Mouse (Mus musculus): ENCODE data around the gene Zfp800.

Gene Zfp800

DNA sequence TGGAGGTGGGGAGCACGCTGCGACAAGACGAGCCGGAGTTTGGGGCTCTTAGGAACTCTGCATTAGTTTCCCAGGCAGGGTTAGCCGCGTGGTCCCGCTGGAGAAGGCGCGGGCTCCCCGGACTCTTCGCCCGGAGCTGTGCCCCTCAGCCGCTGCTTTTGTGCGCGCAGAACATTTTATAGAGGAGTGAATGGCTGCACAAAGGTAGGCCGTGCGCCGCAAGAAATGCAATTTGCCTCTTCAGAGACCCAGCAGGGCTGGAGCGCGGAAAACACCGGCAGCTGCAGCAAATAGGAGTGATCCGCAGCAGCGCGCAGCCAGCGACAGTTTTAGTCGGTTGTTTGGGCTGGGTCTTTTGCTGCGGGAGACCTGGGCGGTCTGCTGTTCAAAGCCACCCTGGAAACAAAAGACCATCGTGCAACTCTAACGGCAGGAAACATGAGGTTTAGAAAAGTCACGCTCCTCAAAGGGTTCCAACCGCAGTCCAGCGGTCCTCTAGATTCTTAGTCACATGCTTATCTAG lies at the start of gene Zfp800:
Zfp800 (minus strand) TSS at position 325 of the 523 bp plus-strand sequence.
- in situ Hi-C loops (cut with MseI, MboI): loop anchor here in 1 of 2 experiments (25.0 kb wide), 1 partner anchor 735 kb away; no protein-coding TSS in a partner anchor

DNA sequence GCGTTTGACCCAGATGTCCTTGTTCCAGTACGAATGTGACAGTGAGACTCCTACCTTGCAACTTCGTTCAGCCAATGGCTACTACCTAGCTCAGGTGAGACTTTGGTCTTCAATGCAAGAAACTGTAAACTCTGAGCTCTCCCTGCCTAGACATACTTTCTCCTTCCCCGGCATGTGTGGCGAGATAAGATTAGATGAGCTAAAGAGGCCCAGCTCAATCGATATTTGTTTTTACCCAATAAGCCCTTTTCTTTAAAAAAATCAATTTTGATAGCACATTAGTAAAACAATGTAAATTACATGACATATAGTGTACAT lies 33.7 kb upstream of the Zfp800 start:
- in situ Hi-C loops (cut with MseI, MboI): no loop called here

DNA sequence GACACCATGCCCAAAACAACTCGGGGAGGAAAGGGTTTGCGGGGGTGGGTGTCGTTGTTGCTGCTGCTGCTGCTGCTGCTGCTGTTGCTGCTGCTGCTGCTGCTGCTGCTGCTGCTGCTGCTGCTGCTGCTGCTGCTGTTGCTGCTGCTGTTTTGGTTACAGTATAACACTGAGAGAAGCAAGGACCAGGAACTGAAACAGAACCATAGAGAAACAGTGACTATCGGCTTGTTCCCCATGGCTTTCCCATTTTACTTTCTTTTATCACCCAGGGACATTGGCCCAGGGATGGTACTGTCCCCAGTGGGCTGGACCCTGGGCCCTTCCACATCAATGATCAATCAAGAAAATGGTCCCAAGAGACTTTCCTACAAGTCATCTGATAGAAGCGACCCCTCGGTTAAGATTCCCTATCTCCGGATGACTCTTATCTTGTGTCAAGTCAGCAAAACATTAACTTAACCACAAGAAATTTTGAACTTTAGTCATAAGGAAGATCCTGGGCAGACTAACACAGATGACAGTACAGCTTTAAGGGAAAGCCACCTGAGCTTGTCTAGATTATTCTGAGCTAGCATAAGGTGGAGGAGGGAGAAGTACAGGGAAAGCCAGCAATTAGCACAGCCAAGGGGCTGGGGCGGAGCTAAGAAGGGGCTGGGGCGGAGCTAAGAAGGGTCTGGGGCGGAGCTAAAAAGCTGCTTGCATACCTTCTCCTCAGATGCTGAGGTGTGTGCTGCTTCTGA lies 33.2 kb upstream of the Zfp800 start:
- in situ Hi-C loops (cut with MseI, MboI): no loop called here

DNA sequence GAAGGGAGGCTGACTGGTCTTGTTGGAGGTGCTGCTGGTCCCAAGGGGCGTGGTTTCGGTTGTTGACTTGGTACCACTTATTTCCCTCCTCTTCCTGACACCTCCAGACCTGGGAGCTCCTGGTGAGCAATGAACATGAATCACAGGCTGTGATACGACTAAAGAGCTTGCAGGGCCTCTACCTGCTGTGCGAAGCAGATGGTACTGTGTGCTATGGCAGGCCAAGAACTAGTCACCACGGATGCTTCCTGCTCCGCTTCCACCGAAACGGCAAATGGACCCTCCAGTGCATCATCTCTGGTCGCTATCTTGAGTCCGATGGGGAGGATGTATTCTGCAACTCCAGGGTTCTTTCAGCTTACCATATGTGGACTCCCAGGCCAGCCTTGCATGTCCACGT lies 32.1 kb upstream of the Zfp800 start:
- in situ Hi-C loops (cut with MseI, MboI): loop anchor here in 1 of 2 experiments (10.0 kb wide), 1 partner anchor 45 kb away; the partner anchor contains the start of gene Snd1

DNA sequence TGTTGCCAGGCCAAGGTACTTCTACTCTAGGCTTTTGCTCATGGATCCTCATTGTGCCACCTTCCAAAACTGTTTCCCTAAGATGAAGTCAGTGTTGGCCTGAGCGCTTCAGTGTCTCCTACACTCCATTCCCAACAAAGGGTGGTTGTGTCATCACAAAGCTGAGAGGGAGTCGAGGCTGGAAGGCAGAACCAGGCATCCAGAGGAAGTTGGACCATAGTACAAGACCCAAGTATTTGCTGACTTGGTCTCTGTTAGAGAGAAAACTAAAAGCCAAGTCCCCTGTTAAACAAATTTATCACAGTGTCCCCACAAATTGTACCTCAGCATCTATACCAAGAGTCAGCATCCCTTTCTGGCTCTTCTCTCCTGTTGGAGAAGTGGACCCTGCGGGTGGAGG lies 30.5 kb upstream of the Zfp800 start, which contains the start of gene Gcc1:
Gcc1 (minus strand) TSS at position 101 of the 400 bp plus-strand sequence.
- in situ Hi-C loops (cut with MseI, MboI): loop anchor here in 1 of 2 experiments (10.0 kb wide), 1 partner anchor 47 kb away; the partner anchor contains the start of gene Snd1

DNA sequence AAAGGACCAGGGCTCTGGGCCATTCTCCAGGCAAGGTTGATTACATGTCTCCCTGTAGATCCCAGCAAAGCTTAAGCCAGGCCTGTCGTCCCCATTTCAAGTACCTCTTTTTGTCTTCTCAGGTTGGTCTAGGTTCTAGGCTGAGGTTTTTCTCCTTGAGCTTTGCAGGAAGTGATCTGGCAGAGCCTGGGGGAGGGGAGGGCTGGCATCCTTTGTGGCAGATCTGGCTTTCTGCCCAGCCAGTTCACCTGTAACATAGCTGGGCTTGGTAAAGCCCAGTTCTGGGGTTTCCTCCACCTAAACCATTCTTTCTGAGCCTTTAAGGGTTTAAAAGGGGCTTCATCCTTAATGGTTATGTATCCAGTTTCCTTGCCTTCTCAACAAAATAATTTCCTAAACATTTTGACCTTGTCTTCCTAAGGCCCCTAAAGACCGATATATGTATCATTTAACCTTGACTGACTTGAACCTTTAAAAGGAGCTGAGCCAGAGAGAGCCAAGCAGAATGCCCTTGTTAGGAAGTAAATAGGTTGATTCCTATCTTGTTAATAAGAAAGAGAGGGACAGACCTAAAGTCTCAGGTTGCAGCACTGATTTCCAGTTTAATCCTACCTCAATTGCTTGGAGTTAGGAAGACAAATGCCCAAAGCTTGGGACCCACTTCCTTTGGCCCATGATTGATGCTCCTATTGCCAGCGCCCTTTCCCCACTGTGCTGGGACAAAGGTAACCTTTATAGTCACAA lies 29.5 kb upstream of the Zfp800 start, which contains the start of gene Fscn3:
Fscn3 (plus strand) TSS at position 694 of the 744 bp plus-strand sequence.
- in situ Hi-C loops (cut with MseI, MboI): loop anchor here in 1 of 2 experiments (10.0 kb wide), 1 partner anchor 48 kb away; the partner anchor contains the start of gene Snd1

DNA sequence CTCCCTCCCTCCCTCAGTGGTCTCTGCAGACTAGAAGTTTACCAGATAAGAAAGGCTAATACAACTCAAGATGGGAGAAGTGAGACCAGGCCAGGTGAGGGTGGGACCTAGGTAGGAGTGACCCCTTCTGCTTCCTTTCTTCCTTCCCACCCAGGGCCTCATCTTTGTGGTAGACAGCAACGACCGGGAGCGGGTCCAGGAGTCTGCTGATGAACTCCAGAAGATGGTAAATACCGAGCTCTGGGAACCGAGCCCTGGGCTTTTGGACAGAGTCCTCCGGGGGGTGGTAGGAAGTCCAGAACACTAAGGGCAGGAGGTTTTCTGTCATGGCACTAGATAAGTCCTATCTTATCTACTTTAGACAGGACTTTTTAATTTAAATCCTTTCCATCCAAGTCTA lies 27.2 kb upstream of the Zfp800 start:
- in situ Hi-C loops (cut with MseI, MboI): loop anchor here in 1 of 2 experiments (10.0 kb wide), 1 partner anchor 50 kb away; the partner anchor contains the start of gene Snd1

DNA sequence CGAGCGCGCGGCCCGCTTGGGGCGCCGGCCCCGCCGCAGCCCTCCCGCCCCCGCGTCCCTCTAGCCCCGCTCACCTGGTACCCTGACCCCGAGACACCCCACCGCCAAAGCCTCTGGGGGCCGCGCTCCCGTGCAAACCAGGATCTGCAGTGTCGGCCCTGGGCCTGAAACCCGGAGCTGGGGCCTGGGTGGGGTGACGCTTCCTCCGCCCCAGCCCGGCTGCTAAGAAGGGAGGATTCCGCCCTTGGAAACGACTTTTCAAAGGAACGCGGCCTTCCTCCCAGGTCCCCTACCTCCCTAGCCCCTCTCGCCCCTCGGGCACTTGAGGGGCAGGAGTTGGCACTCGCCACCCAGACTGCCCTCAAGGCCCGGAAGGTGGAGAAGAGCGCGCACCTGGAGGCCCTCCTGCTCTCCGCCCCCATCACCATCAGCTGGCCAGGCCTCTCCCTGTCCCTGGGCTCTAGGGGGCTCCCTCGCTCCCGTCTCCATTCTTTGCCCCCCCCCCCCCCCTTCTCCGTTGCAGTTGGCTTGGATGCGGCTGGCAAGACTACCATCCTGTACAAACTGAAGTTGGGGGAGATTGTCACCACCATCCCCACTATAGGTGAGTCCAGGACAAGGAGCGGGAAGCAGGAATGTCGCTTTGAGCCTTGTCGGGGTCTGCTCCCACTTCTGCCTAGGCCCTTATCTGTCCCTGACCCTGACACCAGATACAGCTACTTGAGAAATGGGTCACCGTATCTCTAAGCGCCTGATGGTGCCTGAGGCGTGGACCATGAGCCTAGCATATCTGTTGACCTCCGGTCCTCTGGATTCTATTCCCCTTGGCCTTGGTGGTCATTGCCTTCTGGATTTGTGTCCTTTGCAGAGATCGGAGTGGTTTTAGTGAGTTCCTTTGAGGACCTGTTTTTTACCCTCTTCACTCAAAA lies 26.2 kb upstream of the Zfp800 start:
- in situ Hi-C loops (cut with MseI, MboI): loop anchor here in 1 of 2 experiments (10.0 kb wide), 1 partner anchor 51 kb away; the partner anchor contains the start of gene Snd1

DNA sequence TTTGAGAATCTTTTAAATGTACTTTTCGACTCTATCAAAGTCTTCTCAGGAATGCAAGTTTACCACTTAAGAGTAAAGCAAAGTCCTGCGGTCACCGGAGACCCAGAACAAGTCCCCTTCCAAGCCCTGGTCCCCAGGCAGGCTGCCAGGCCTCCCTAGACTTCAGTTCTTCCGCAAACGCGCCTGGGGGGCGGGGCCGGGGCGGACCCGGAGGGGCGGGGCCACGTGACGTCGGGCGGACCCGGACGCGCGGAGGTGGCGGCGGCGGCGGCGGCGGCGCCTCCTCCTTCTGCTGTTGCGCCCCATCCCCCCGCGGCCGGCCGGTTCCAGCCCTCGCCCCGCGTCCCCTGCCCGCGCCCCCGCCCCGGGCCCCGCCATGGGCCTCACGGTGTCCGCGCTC lies 25.5 kb upstream of the Zfp800 start, which contains the start of gene Arf5:
Arf5 (plus strand) TSS at position 248 of the 400 bp plus-strand sequence.
- in situ Hi-C loops (cut with MseI, MboI): loop anchor here in 1 of 2 experiments (10.0 kb wide), 1 partner anchor 51 kb away; the partner anchor contains the start of gene Snd1

DNA sequence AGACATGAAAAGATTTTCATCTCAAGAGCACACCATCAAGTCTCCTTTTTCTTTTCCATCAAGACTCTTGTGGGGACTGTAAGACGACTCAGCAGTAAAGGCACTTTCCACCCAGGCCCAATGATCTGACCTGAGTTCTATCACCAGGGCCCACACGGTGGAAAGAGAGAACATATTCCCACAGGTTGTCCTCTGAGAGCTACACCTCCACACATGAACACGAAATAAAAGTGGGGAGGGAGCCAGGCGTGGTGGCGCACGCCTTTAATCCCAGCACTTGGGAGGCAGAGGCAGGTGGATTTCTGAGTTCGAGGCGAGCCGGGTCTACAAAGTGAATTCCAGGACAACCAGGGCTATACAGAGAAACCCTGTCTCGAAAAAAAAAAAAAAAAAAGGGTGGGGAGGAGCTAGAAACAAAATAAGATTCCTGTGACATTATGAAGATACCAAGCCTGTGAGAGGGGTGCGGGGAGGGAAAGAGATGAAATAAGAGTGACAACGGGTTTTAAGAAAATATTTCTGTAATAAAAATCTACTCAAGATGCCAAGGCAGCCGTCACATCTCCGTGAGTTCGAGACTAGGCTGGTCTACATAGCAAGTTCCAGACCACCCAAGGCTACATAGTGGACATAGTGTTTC lies 25.0 kb upstream of the Zfp800 start:
- in situ Hi-C loops (cut with MseI, MboI): loop anchor here in 1 of 2 experiments (10.0 kb wide), 1 partner anchor 52 kb away; the partner anchor contains the start of gene Snd1

DNA sequence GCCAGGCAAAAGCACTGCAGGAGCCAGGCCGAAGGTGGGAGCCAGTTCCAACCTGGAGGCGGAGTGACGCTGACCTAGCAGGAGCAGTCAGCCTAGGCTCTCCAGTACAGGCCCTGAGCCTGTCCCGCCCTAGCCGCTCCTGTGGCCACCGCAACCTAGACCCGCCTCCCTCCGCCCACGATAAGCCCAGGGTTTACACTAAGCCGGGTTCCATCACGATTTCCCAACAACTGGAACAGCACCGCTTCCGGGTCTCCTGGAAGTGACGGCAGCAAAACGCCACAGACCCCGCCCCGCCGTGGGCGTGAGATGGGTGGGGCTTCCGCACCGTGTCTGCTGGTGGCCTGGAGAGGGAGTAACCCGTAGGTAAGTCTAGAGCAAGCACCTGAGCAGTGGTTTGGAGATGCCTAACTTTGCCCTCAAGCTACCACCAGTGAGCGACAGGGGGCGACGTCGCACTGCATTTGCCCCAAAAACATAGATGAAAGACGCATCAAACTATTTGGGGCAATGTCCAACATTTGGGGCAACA lies 23.7 kb upstream of the Zfp800 start:
- in situ Hi-C loops (cut with MseI, MboI): loop anchor here in 1 of 2 experiments (10.0 kb wide), 1 partner anchor 53 kb away; the partner anchor contains the start of gene Snd1

DNA sequence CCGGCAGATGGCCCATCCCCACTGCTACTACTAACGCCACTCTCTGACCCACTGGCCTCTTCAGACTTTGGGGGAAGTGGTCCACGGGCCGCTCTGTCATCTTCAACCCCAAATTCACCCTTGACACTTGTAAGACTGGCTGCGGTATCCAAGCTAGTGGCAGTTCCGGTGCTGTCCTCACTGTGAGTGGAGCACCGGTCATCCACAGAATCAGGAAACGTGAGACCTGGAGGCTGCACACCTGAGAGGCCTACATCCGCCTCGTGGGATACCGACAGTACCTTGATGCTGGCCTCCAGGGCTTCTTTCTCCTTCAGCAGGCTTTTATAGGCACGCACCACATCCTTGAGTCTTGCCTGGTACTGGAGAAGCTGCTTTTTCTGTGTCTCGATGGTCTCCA lies 23.1 kb upstream of the Zfp800 start:
- in situ Hi-C loops (cut with MseI, MboI): loop anchor here in 1 of 2 experiments (10.0 kb wide), 1 partner anchor 54 kb away; the partner anchor contains the start of gene Snd1

DNA sequence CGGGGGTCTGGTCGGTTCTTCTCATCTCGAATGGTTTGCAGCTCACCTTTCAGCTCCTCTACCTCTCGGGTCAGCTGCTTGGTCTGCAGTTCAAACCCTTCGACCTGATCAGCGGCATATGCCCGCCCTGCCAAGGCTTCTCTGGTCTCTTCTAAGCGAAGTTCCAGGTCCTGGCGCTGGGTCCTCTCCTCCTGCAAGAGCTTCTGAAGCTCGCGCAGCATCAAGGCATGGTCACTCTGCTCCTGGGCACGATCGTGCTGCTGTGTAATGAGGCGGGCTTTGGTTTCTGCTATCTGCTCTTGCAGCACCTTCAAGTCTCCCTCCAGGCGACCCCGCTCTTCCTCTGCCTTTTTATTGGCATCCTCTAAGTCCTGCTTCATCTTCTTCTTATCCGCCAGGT lies 22.6 kb upstream of the Zfp800 start:
- in situ Hi-C loops (cut with MseI, MboI): loop anchor here in 1 of 2 experiments (10.0 kb wide), 1 partner anchor 54 kb away; the partner anchor contains the start of gene Snd1

DNA sequence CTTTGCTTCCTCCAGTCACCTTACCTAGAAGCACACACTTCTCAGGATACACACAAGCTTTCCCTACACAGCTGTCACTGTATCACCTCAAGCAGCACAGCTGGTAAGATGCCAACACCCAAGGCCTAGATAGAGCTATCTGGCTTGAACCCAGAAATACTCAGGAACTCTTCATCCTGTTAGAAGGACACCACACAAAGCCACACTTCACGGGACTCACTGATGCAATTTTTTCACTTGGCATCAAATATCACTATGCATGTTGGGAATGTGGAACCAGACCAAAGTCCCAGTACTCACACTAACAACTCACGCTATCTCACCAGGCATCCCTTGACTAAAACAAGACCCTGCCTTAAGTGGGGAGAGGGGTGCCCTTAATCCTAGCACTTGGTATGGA lies 21.9 kb upstream of the Zfp800 start:
- in situ Hi-C loops (cut with MseI, MboI): loop anchor here in 1 of 2 experiments (10.0 kb wide), 1 partner anchor 55 kb away; the partner anchor contains the start of gene Snd1

DNA sequence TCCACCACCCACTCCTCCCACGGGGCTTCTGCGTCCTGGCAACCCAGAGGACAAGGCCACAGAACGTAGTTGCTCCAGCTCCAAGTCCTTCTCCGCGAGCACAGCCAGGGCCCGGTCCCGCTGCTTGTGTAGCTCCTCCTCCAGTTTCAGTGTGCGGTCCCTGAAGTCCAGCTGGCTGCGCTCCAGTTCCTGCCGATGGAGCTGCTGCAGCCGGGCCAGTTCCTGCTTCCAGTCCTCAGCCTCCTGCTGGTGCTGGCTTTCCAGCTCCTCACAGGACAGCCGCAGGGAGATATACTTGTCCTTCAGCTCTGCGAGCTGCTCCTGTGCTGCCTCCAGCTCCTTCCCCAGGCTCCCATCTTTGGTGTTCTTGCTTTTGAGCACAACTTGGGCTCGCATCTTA lies 20.6 kb upstream of the Zfp800 start:
- in situ Hi-C loops (cut with MseI, MboI): no loop called here

DNA sequence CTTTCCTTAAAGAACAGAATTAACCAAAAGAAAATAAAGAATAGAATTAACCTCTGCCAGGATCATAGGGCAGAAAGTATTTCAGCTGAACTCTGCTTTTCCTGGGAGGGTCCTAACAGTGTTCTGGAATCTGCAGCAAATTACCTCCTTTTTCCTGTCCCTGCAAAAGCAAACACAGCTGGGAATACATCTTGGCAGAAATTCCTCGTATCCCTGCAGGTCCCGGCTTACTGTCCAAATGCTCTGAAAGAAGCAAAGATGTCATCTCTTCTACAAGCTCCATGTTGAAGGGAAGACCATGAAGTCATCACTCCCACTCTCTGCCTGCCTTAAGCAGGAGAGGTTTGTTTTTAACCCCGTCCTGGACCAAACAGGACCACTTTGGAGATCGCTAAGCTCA lies 19.2 kb upstream of the Zfp800 start:
- in situ Hi-C loops (cut with MseI, MboI): no loop called here

DNA sequence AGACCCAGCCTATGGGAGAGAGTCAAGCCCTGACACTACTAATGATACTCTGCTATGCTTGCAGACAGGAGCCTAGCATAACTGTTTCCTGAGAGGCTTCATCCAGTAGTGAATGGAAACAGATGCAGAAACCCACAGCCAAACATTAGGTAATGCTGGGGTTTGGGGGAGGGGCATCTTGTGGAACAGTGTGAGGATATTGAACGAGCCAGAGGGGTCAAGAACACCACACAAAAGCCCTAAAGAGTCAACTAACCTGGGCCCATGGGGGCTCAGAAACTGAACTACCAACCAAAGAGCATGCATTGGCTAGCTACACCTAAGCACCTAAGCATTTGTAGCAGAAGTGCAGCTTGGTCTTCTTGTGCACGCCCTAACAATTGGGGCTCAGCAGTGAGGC lies 13.4 kb upstream of the Zfp800 start:
- in situ Hi-C loops (cut with MseI, MboI): no loop called here

DNA sequence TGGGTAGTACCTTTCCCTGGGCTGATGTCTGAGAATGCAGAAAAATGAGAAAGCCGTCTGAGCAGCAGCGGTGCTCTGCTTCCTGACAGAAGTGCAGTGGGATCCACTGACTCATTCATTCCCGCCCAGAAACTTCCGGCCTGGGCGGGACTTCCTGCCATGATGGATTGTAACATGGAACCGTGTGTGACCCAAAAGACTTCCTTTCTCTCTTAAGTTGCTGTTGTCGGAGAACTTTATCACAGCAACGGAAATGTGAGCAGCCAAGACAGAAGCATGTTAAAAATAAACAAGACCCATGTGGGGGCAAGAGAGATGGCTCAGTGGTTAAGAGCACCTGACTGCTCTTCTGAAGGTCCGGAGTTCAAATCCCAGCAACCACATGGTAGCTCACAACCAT lies 12.2 kb upstream of the Zfp800 start:
- in situ Hi-C loops (cut with MseI, MboI): no loop called here

DNA sequence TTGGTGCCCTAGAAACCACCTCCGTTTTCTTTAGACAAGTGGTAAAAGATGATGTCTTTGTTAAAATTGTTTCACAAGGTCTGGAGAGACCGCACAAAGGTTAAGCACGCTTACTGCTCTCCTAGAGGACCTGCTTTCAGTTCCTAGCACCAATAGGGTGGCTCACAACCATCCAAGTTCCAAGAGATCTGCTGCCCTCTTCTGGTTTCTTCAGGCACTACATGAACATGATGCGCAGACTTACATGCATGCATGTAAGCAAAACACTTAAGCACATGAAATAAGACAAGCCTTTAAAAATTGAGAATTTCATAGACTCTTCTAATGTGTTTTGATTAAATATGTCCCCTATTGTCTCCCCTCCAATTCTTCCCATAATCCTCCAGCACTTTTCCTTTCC lies 2.0 kb upstream of the Zfp800 start:
- in situ Hi-C loops (cut with MseI, MboI): loop anchor here in 1 of 2 experiments (25.0 kb wide), 1 partner anchor 737 kb away; no protein-coding TSS in a partner anchor
